Mouse (Mus musculus) C2C12 (cell line): Measurements from ENCODE around the gene Vapb.

Source experiments
- CTCF ChIP-seq: IDR thresholded peaks from one replicate; pipeline ENCODE4 v1.5.1; 2011; ENCODE audit not compliant: control insufficient read depth, insufficient read depth, insufficient read length
- MYOD1 ChIP-seq: IDR thresholded peaks from one replicate; pipeline ENCODE4 v1.6.1; 2011; ENCODE audit warnings: low read depth; ENCODE audit not compliant: control insufficient read depth, insufficient read length
- USF1 ChIP-seq: IDR thresholded peaks from one replicate; pipeline ENCODE4 v1.6.1; 2011; ENCODE audit warnings: low read depth, mild to moderate bottlenecking, control low read depth, moderate library complexity

DNA sequence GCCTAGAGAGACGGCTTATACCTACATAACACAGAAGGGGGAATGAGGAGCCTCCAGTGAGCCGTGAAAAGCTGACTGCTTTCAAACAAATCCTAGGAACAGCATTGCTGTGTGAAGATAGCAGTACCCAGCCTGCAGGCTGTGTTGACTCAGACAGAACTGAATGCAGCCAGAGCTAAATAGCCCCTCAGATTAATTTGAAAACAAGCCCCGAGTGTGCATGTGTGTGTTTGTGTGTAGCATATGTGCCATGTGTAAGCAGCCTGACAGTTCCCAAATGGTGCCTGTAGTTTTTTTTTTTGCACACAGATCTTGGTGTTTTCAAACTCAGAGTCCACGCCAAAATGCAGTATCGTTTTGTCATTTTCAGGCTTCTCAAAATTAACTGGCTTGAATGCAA, 43.6 kb downstream of the Vapb start:
- TF ChIP-seq MYOD1: no peak
- no peak for TF ChIP-seq CTCF
- TF ChIP-seq USF1: no peak
